In genomic region chr2:127435135-127435534, GRCm38 (mm10) we compare ENCODE assay signal across 8 mouse cellular contexts. TPM values are rescaled to one million over a fixed set of nuclear protein-coding genes. Genes with fewer than 3 reads are reported as not detected.
DNase-seq lines count a peak whose midpoint lies in the region; ATAC-seq and TF ChIP-seq lines count a peak whose summit lies in the region.

No protein-coding gene starts in this region.

- H3K4me3 ChIP-seq in left cerebral cortex, adult 2 months = no peak overlapping the region
- no peak overlapping the region for H3K4me3 ChIP-seq in limb, embryonic 10.5 days
- H3K4me3 ChIP-seq in stomach, postnatal 0 days (ENCODE audit: low read depth, low read length) = no peak overlapping the region

- no peaks in the 10 kb centered on the region for H3K9me3 ChIP-seq in limb, embryonic 10.5 days (replicated peaks)
- H3K9me3 ChIP-seq in stomach, postnatal 0 days (ENCODE audit: control insufficient read depth, low read length) = no peaks in the 10 kb centered on the region

- H3K27ac ChIP-seq in left cerebral cortex, adult 2 months = no peak overlapping the region
- H3K27ac ChIP-seq in limb, embryonic 10.5 days = no peak overlapping the region
- H3K27ac ChIP-seq in stomach, postnatal 0 days (replicated peaks) = no peak overlapping the region

- peaks cover 47% of the 10 kb centered on the region for H3K36me3 ChIP-seq in limb, embryonic 10.5 days
- peaks cover 3% of the 10 kb centered on the region; the same call in 1 of the 2 replicates for H3K36me3 ChIP-seq in stomach, postnatal 0 days (ENCODE audit: control insufficient read depth, insufficient read depth, low read length)

- 40% methylated on average over 2 of the region's 2 CpGs for WGBS in limb, embryonic 10.5 days
- WGBS in stomach, postnatal 0 days = 36% methylated on average over 2 of the region's 2 CpGs

- no peak for ATAC-seq in stomach, postnatal 0 days (ENCODE audit: low FRiP score, low TSS enrichment)

- H3K4me1 ChIP-seq in limb, embryonic 10.5 days = no peaks in the 10 kb centered on the region
- no peaks in the 10 kb centered on the region for H3K4me1 ChIP-seq in stomach, postnatal 0 days (replicated peaks; ENCODE audit: control insufficient read depth, insufficient read depth)

- no peak for TF ChIP-seq EP300 in stomach, postnatal 0 days (optimal IDR thresholded peaks at IDR 0.05)

- H3K9ac ChIP-seq in stomach, postnatal 0 days (ENCODE audit: low read length) = no peak overlapping the region

- intact Hi-C loops in left cerebral cortex, adult 2 months (cut with DNase I) = no loop called here
- intact Hi-C loops in left cerebral cortex, postnatal 14 days (cut with DNase I) = no loop called here
- intact Hi-C loops in gastrocnemius, postnatal 14 days (cut with DNase I; ENCODE audit: low total_unique reads) = no loop called here

- H3K4me2 ChIP-seq in stomach, postnatal 0 days (replicated peaks; ENCODE audit: low read depth) = no peak overlapping the region

- peak; percentile 58 for TF ChIP-seq CTCF in left cerebral cortex, adult 2 months (IDR thresholded peaks at IDR 0.05)
- TF ChIP-seq CTCF in stomach, postnatal 0 days (IDR thresholded peaks at IDR 0.05; ENCODE audit: low read depth) = peak; percentile 69

- no peaks in the 10 kb centered on the region for H3K27me3 ChIP-seq in limb, embryonic 10.5 days (ENCODE audit: low read depth, poor library complexity, severe bottlenecking)
- H3K27me3 ChIP-seq in stomach, postnatal 0 days (ENCODE audit: control insufficient read depth, insufficient read depth, low read length) = no peaks in the 10 kb centered on the region

- peak; percentile 23 to 40 for DNase-seq in adrenal gland, adult 18-20 months (ENCODE audit: low spot score in 2 of 2)
- no peak for DNase-seq in adrenal gland, postnatal 4 days (ENCODE audit: low spot score in 2 of 2)
- peak in 1 of 2 experiments; percentile 40 for DNase-seq in left cerebral cortex, adult 2 months (ENCODE audit: extremely low spot score in 1 of 2, low spot score in 2 of 2)
- no peak for DNase-seq in left cerebral cortex, postnatal 14 days (ENCODE audit: low spot score in 2 of 2)
- DNase-seq in adrenal gland, postnatal 14 days = peak; percentile 59
- DNase-seq in limb, embryonic 10.5 days (ENCODE audit: low spot score) = peak; percentile 67
- peak; percentile 35 for DNase-seq in stomach, postnatal 0 days (ENCODE audit: low spot score)
- DNase-seq in gastrocnemius, postnatal 14 days = no peak

RNA-seq across cellular contexts. Expression of gene Fahd2a, which starts 9.2 kb away (rescaled TPM):
- total RNA-seq in adrenal gland, adult 18-20 months (2021) = 10 to 100 TPM; 46.4 to 48.2 TPM
- total RNA-seq in adrenal gland, postnatal 4 days (2021) = 10 to 100 TPM; 42.8 to 47.2 TPM
- 10 to 100 TPM; 15.9 to 20.5 TPM for total RNA-seq in left cerebral cortex, adult 2 months (2021)
- total RNA-seq in left cerebral cortex, postnatal 14 days (2021) = 10 to 100 TPM; 16.7 to 17.6 TPM
- total RNA-seq in adrenal gland, postnatal 14 days (2021) = 48.1 and 48.5 TPM in 2 replicates
- 15.6 and 21.1 TPM in 2 replicates for polyA plus RNA-seq in limb, embryonic 10.5 days (2016; fragmentation: Nextera tagmentation; extraction: Ambion mirVana)
- 27.3 and 30.9 TPM in 2 replicates for polyA plus RNA-seq in stomach, postnatal 0 days (2015; fragmentation: Nextera tagmentation; extraction: Ambion mirVana)
- total RNA-seq in gastrocnemius, postnatal 14 days (2021) = 10 to 100 TPM; 14.5 to 17.5 TPM

RNA-seq across cellular contexts. Expression of gene Gpat2, which starts 10.1 kb away (rescaled TPM):
- under 1 TPM in 1 of 2 experiments, not detected in 1; 0.19 TPM for total RNA-seq in adrenal gland, adult 18-20 months (2021)
- under 1 TPM; 0.59 to 0.62 TPM for total RNA-seq in adrenal gland, postnatal 4 days (2021)
- under 1 TPM; 0.29 to 0.37 TPM for total RNA-seq in left cerebral cortex, adult 2 months (2021)
- total RNA-seq in left cerebral cortex, postnatal 14 days (2021) = under 1 TPM; 0.22 to 0.25 TPM
- total RNA-seq in adrenal gland, postnatal 14 days (2021) = 0.37 and 0.38 TPM in 2 replicates
- polyA plus RNA-seq in limb, embryonic 10.5 days (2016; fragmentation: Nextera tagmentation; extraction: Ambion mirVana) = 0.10 TPM in 2 replicates
- polyA plus RNA-seq in stomach, postnatal 0 days (2015; fragmentation: Nextera tagmentation; extraction: Ambion mirVana) = 0.34 TPM in 2 replicates
- not detected for total RNA-seq in gastrocnemius, postnatal 14 days (2021)

Comparison
In these comparisons a context has a peak if more than half of its experiments do, and no peak if none do; other contexts are left out.
1. DNase-seq: peak in adrenal gland, adult 18-20 months (2 of 2), adrenal gland, postnatal 14 days (single experiment), limb, embryonic 10.5 days (single experiment) and stomach, postnatal 0 days (single experiment); none in adrenal gland, postnatal 4 days (0 of 2), left cerebral cortex, postnatal 14 days (0 of 2) and gastrocnemius, postnatal 14 days (single experiment).